Mouse (Mus musculus) spleen, adult 12 weeks (tissue): ENCODE data around the gene Mlph.

Source experiments
- DNase-seq: peaks from one replicate; pipeline ENCODE4 v3.0.0; 2022; ENCODE audit warnings: low spot score

Mlph gene

DNA sequence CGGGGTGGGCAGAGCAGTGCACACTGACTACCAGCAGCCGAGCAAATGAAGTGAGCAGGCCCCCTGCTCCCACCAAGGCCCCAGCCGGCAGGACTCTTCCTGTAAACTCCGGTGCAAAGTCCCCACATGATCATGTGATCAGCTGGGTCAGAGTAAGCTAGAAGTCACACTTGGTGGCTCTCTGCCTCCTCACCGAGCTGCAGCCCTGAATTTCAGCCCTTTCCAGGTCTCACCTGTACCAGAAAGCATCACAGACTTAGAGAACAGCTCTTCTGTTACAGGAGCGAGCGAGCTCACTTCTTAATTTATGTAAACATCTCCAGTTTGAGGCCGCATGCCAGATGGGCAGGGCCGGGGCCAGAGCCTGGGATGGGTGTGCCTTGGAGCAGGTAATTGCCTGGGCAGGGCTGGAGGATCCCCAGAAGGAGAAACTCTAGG lies 54.5 kb downstream of the Mlph start, which contains the start of gene Rab17:
Rab17 (minus strand) TSS at position 315 of the 438 bp plus-strand sequence.
- DNase-seq = no peak

DNA sequence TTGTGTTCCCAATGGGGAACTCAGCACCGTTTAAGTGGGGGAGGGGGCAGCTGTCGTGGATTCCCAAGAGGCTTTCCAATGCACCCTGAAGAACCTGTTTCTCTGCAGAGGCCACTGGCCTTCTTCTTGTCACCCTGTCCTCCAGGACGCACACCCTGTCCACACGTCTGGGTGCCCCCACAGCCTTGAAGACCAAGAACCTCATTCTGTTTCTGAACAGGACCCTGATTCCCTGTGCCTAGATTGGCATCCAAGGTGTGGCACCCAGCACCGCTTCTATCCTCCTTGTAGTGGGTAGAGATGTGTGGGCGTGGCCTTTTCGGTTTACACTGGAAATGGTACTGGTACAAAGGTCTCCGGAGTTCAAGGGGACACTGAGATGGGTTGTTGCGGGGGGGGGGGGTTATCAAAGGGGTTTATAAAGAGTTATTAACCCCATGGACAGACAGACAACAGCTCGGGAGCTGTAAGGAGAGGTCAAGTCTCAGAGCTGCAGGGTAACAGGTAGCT lies 55.1 kb downstream of the Mlph start:
- DNase-seq = no peak

DNA sequence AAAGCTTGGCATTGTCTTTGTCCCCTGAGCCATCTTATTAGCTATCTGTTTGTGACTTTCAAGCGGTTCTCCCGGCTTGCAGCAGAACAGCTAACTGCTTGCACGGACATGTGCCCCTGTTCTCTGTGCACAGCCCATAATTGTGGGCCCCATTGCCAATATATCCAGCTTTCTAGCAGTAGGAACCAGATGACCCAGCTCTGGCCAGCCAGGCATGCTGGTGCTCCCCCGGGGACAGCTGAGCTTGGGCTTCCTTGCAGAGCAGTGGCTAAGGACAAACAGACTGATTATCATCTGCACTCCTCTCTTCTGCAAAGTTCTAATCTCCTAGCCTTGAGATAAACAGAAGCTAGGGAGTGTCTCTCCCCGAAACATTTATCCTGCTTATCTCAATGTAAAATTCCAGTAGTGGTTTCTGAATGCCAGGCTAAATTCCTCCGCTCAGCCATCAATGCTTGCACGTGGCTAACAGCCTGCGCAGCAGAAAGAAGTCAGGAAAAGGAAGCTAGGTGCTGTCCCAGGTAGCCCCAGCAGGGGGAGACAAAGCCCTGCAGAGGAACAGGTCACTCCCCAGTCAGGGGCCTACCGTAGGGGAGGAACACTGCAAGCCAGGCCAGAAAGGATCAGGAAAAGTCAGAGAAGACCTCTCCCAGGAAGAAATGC lies 58.2 kb downstream of the Mlph start:
- peak; percentile 56 for DNase-seq

DNA sequence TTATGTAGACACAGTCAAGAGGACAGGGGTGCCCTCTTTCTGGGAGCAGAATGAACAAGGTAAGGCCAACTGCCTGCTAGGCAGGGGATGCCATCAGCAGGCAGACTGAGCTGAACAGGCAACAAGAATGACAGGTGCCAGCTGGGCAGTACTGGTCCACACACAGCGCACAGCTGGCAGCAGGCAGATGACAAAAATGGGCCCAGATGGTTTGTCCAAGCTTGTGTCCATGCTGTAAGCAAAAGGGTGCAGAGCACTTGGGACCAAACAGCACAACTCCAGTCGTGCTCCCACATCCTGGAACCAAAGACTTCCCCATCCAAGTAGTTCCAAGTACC lies 58.7 kb downstream of the Mlph start:
- DNase-seq = no peak

DNA sequence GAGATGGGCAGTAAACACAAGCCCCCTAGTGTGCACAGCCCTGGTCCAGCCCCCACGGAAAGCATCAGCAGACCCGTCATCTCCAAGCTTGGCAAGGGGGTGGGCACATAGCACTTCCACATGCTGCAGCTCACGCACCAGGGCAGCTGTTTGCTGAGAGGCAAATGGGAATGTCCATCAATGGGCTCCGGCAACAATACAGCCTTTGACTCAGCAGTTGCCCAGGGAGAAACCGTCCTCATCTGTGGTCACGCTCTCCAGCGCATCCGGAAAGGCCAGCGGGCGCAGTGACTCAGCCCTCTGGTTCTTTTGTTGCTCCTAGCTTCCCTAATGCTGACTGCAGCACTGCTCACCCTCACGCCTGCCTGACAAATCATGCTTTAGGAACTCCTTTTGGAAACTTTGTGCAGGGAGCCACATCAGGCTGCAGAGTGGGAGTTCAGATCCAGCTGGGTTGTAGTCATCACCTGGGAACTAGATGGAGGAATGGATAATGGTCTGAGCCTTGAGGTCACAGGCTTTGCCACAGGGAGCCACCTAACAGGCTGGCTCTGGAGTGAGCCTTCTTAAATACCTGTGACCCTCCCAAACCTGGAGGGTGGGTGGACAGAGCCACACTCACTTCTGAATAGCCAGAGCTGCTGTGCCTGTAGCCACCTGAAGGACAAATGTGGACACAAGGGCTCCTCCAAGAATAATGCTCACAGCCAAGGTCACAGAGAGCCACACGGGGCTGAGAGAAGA lies 60.2 kb downstream of the Mlph start:
- DNase-seq = no peak

DNA sequence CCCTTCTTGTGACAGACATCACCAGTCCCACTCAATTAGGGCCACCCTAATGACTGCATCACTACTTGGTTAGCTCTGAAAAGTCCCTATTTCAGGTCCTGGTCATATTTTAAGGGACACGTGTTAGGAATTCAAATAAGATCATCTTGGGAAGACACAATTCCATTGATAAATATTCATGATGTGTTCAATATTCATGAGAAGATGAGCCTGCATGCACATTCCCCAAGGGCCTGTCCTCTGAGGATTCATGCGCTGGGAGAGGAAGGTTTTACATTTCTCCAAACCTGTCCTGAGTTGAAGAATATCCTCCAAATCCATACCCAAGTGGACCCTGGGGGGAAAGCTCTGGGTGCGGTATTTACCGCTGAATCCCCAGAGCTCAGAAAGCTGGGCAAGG lies 61.1 kb downstream of the Mlph start:
- no peak for DNase-seq

DNA sequence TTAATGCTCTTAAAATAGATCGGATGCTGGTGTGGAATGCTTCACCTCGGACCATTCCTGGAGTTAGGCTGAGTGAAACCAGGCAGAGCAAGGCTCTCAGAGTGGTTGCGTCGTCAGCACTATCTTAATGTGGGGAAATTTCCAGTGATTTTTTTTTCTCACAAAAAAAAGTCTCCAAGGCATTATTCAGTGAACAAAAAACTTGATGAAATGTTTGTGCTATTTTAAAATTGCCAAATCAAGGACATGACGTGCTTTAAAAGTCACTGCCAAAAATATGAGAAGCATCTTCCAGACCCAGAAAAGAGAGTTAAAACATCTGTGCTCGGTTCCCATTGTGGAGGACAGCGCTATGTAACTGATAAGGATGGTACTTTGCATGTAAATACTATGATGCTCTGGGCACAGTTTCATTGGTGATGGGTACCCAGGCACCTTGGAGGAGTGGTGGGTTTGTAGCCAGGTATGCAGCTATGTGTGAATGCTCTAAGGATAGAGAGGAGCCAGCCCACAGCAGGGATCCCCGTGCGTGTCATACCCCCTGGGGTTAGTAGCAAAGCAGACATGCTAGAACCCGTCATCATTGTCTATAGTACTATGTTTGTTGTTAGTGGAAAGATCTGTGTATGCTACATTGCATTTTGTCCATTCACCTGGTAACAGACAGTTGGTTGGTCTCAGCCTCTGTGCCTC lies 65.9 kb downstream of the Mlph start:
- DNase-seq = no peak

DNA sequence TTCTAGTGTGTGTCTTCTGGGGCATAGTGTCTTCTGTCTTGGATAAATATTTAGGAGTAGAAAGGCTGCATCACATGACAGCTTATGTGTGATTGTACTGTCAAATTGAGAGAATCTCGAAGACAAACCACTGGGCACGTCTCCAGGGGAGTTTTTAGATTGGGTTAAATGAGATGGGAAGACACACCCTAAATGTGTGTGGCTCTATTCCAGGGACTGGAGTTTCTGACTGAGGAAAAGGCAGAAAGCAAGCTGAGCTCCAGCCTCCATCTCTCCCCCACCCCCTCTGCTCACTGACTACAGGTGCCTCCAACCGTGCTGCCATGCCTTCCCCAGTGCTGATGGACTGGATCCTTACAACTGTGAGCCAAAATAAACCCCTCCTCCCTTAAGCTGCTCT lies 66.5 kb downstream of the Mlph start:
- no peak for DNase-seq

DNA sequence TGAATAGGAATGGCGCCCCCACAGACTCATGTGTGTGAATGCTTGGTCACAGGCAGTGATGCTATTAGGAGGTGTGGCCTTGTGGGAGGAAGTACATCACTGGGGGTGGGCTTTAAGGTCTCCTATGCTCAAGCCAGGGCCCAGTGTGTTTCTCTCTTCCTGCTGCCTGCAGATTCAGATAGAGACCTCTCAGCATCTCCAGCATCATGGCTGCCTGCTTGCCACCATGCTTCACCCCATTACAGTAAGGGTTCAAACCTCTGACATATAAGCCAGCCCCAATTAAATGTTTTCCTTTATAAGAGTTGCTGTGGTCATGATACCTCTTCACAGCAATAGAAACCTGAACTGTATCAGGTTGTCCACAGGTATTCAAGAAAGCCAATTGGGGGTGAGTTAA lies 81.0 kb downstream of the Mlph start:
- no peak for DNase-seq

DNA sequence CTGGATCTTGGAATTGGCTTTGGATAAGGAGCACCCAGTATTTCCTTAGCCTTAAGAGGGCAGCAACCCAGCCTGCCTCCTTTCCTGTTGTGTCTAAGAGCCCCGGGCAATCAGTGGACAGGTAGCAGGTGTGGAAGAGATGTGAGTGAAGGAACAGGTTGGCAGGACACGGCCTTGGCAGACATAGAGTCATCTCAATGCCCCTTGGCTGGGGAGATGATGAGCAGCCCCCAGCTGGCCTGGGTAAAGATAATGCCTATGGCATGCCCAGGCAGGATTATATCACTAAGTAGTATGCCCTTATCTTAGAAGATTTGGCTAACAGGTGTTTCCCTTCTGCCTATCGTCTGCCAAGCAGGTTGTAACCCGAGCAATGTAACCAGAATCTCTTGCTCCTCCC lies 82.3 kb downstream of the Mlph start:
- no peak for DNase-seq

DNA sequence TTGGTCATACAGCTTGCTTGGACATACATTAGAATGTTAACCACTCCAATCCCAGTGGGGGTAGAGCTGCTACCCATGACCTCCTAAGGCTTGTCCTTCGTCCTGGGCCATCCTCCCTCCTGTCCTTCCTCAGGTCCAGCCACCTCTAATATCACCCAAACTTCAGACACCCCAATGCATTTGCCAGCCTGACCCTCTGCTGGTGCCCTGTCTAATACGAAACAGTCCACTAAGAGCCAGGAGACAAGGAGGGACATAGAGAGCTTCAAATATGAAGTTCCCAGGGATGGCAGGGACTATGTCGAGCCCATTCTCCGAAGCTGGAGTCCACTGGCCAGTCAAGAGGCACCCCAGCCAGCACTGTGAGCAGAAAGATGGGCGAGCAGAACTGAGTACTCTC lies 82.8 kb downstream of the Mlph start:
- no peak for DNase-seq

DNA sequence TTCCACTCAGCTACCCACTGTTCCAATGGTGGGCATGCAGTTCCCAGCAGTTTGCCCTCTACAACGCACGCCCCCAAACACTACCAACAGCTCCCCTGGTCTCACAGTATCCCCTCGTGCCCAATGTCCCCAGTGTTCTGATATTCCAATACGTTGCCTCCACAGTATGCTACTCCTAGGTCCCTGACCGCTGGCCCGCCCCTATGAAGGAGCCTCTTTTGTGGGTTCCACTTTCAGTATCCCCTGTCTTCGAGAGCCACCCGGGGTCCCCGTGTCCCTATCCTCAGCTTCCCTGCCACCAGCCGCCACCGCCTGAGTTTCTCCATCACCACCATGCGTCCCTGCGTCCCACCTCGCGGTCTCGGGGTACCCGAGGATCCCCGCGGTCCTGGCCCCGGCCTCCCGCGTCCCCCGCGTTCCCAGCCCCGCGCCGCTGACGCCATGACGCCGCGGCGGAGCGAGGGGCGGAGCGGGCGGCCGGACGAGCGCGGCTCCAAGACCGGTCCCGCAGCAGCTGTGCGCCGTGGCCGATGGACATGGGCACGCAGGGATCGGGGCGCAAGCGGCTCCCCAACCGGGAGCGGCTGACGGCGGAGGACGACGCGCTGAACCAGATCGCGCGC lies 83.5 kb downstream of the Mlph start, which contains the start of gene Lrrfip1:
Lrrfip1 (plus strand) TSS at position 470 of the 623 bp plus-strand sequence.
- no peak for DNase-seq

DNA sequence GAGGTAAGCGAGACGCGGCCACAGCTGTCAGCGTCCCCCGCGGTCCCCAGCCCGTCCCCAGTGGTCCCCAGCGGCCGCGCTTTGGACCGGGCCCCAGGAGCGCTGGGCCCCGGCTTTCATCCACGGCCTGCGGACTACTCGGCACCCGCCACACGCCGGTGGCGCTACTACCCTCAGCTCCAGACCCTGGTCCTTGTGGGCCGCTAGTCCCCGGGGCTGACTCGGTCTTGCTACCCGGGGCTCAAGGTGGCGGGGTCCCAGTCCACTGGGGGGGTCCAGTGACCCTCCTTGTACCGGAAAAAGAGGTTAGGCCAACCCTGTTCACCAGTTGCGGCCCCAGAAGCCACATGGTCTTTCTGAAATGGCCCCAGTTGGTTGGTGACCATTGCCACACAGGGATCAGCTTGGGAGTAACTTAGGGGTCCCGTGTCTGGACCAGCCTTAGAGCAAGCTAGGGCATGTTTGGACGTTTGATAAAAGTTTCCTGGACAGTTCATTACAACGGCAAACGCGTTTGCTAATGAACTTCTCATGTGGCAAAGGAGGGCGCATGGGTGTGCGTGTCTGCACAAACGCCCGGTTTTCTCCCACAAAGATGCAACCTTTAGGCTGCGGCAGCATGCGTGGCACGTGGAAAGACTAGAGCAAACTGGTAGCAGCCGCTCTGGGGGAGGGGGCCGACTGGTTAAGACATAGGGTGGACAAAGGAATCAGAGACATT lies 84.2 kb downstream of the Mlph start:
- DNase-seq = no peak

DNA sequence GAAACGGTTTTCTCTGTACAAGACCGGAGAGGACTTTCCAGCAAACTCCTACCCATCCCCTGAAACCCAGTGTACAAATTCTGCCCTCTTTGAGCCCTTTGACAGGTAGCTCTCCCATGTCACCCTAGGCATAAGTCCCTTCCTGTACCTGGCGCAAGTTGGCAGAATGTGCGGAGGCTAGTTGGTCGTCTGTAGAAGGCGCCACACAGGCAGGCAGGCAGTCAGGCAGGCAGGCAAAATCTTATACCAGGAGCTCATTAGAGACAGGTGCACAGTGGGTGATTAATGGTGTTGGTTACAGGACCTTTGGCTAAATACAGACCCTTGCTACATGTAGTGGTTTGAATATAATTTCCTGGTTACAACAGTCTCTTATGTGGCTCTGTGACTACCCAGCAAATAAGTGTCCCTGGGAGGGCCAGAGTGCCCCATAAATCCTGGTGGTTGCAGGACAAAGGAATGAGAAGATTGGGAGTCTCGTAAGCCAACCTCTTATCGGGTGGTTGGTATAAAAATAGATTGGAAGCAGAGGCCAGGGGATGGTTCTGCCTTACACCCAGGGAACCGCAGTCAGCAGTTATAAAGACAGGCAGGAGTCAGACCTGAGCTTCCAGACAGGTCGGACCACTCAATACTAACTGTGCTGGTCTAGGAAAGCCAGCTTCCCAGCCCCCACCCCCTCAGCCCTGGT lies 85.2 kb downstream of the Mlph start:
- no peak for DNase-seq
